Mouse (Mus musculus) ES-E14 (cell line): ENCODE results near the gene Cgnl1.

ENCODE experiments used
- CHD2 ChIP-seq: IDR thresholded peaks from 2 replicates; pipeline ENCODE4 v1.6.1; 2014; ENCODE audit warnings: mild to moderate bottlenecking, low read depth, low read length, inconsistent platforms
- HCFC1 ChIP-seq: IDR thresholded peaks from 2 replicates; pipeline ENCODE4 v1.6.1; 2012; ENCODE audit warnings: low read length, inconsistent platforms, borderline replicate concordance; ENCODE audit not compliant: insufficient read depth
- ZNF384 ChIP-seq: IDR thresholded peaks from 2 replicates; pipeline ENCODE4 v1.6.1; 2012; ENCODE audit warnings: low read depth, low read length, inconsistent platforms

DNA sequence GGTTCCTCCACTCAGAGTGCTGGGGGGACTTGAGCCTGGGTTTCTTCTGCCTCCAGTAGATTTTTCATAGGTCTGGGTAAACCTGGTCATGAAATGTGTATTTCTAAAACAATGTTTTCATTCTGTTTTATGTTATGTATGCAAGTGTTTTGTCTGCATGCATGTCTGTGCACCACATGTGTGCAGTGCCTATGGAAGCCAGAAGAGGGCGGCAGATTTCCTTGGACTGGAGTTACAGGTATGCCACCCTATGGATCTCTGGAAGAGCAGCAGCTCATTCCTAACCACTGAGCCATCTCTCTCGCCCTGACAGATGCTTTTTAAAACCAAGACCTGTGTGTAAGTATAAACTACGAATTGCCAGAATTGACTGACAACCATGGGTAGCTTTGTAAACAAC, 129.1 kb downstream of the Cgnl1 start:
- TF ChIP-seq ZNF384 (no peak), HCFC1 (no peak), CHD2 (no peak)
